In genomic region chr17:78592409-78592808, GRCm38 (mm10) we compare ENCODE assay signal across 9 mouse cellular contexts.
DNase-seq lines count a peak whose midpoint lies in the region; ATAC-seq and TF ChIP-seq lines count a peak whose summit lies in the region.
"Had no signal": no experiment of that assay in that cellular context is flagged by ENCODE, and none has a peak within 500 bp of the region (broad histone marks: within the 10 kb centered on the region; RNA-seq: fewer than 3 reads in every experiment).

No protein-coding gene starts in this region.

- no peak for ATAC-seq in intestine, embryonic 14.5 days (replicated peaks; ENCODE audit: low FRiP score, low TSS enrichment, low read depth)
- no peak for ATAC-seq in intestine, embryonic 16.5 days
- ATAC-seq in megakaryocyte progenitor cell, adult 5-6 weeks (replicated peaks; ENCODE audit: poor library complexity), result peak; percentile 62
- no peak for ATAC-seq in forebrain, embryonic 15.5 days (replicated peaks)
- no peak for ATAC-seq in kidney, embryonic 16.5 days (ENCODE audit: low FRiP score, low TSS enrichment)

- DNase-seq in intestine, embryonic 14.5 days (ENCODE audit: low spot score), result peak; percentile 65
- DNase-seq in 416B (ENCODE audit: low read depth) (peak; percentile 55), ES-CJ7 (ENCODE audit: low read depth, low spot score) (peak; percentile 89)

- no peaks in the 10 kb centered on the region for H3K36me3 ChIP-seq in intestine, embryonic 14.5 days (ENCODE audit: control insufficient read depth, insufficient read depth, low read length)
- no peaks in the 10 kb centered on the region for H3K36me3 ChIP-seq in intestine, embryonic 16.5 days (ENCODE audit: control insufficient read depth, insufficient read depth, low read length)
- H3K36me3 ChIP-seq in forebrain, embryonic 15.5 days, result no peaks in the 10 kb centered on the region
- no peaks in the 10 kb centered on the region for H3K36me3 ChIP-seq in kidney, embryonic 16.5 days (ENCODE audit: insufficient read depth, low read length)

- no peaks in the 10 kb centered on the region for H3K27me3 ChIP-seq in intestine, embryonic 14.5 days (replicated peaks; ENCODE audit: control insufficient read depth, insufficient read depth, low read length)
- no peaks in the 10 kb centered on the region for H3K27me3 ChIP-seq in intestine, embryonic 16.5 days (replicated peaks; ENCODE audit: control insufficient read depth, insufficient read depth, low read length)
- H3K27me3 ChIP-seq in forebrain, embryonic 15.5 days, result no peaks in the 10 kb centered on the region
- H3K27me3 ChIP-seq in kidney, embryonic 16.5 days (ENCODE audit: insufficient read depth, low read length), result no peaks in the 10 kb centered on the region

- H3K4me2 ChIP-seq in intestine, embryonic 14.5 days (ENCODE audit: low read length), result no peak overlapping the region
- H3K4me2 ChIP-seq in intestine, embryonic 16.5 days (ENCODE audit: low read depth, low read length), result no peak overlapping the region
- no peak overlapping the region for H3K4me2 ChIP-seq in forebrain, embryonic 15.5 days (replicated peaks)
- H3K4me2 ChIP-seq in kidney, embryonic 16.5 days (replicated peaks; ENCODE audit: low read depth, low read length), result no peak overlapping the region

- H3K9me3 ChIP-seq in intestine, embryonic 14.5 days (ENCODE audit: control insufficient read depth, low read length), result no peaks in the 10 kb centered on the region
- no peaks in the 10 kb centered on the region for H3K9me3 ChIP-seq in intestine, embryonic 16.5 days (ENCODE audit: control insufficient read depth, low read length)
- no peaks in the 10 kb centered on the region for H3K9me3 ChIP-seq in forebrain, embryonic 15.5 days
- no peaks in the 10 kb centered on the region for H3K9me3 ChIP-seq in kidney, embryonic 16.5 days (ENCODE audit: low read length)

- H3K4me3 ChIP-seq in intestine, embryonic 14.5 days (ENCODE audit: low read depth, low read length), result no peak overlapping the region
- H3K4me3 ChIP-seq in intestine, embryonic 16.5 days (ENCODE audit: low read length), result no peak overlapping the region
- no peak overlapping the region for H3K4me3 ChIP-seq in cortical plate, adult 2 months (ENCODE audit: insufficient read depth, low read length)
- no peak overlapping the region for H3K4me3 ChIP-seq in forebrain, embryonic 15.5 days
- H3K4me3 ChIP-seq in kidney, embryonic 16.5 days (ENCODE audit: low read length), result no peak overlapping the region
- H3K4me3 ChIP-seq: erythroblast, embryonic 14.5 days had no signal

- 0 out of 2 replicates have a peak, but pooled peaks cover 3% of the 10 kb centered on the region for H3K4me1 ChIP-seq in intestine, embryonic 14.5 days (replicated peaks; ENCODE audit: control insufficient read depth, insufficient read depth, low read length)
- H3K4me1 ChIP-seq in intestine, embryonic 16.5 days (ENCODE audit: control insufficient read depth, insufficient read depth, low read length), result peaks cover 4% of the 10 kb centered on the region; the same call in 1 of the 2 replicates
- peaks cover 1% of the 10 kb centered on the region for H3K4me1 ChIP-seq in cortical plate, adult 2 months (ENCODE audit: control insufficient read depth, insufficient read depth, low read length)
- no peaks in the 10 kb centered on the region for H3K4me1 ChIP-seq in forebrain, embryonic 15.5 days
- H3K4me1 ChIP-seq in kidney, embryonic 16.5 days (ENCODE audit: insufficient read depth, low read length), result peaks cover 3% of the 10 kb centered on the region; the same call in 1 of the 2 replicates

- TF ChIP-seq CTCF in cortical plate, adult 2 months (IDR thresholded peaks at IDR 0.05; ENCODE audit: extremely low read depth, insufficient read depth, low read length), result 0 out of 2 replicates have a peak, but pooled peaks have one; percentile 12

- no peak for TF ChIP-seq POLR2A in cortical plate, adult 2 months (IDR thresholded peaks at IDR 0.05; ENCODE audit: extremely low read depth, insufficient read depth, low read length)

- no peak overlapping the region for H3K27ac ChIP-seq in intestine, embryonic 14.5 days (ENCODE audit: low read depth)
- no peak overlapping the region for H3K27ac ChIP-seq in intestine, embryonic 16.5 days (ENCODE audit: low read length)
- H3K27ac ChIP-seq in cortical plate, adult 2 months (ENCODE audit: insufficient read depth, low read length), result no peak overlapping the region
- H3K27ac ChIP-seq in forebrain, embryonic 15.5 days (replicated peaks), result no peak overlapping the region
- H3K27ac ChIP-seq in kidney, embryonic 16.5 days (ENCODE audit: low read length), result no peak overlapping the region

- H3K9ac ChIP-seq in intestine, embryonic 14.5 days (ENCODE audit: low read length), result no peak overlapping the region
- H3K9ac ChIP-seq in intestine, embryonic 16.5 days (ENCODE audit: low read depth, low read length), result no peak overlapping the region
- H3K9ac ChIP-seq in forebrain, embryonic 15.5 days (replicated peaks), result no peak overlapping the region
- H3K9ac ChIP-seq in kidney, embryonic 16.5 days (replicated peaks; ENCODE audit: low read length), result no peak overlapping the region

- WGBS in intestine, embryonic 14.5 days, result 57% methylated on average over 12 of the region's 12 CpGs
- WGBS in intestine, embryonic 16.5 days, result 55% methylated on average over 12 of the region's 12 CpGs
- 55% methylated on average over 12 of the region's 12 CpGs for WGBS in forebrain, embryonic 15.5 days
- WGBS in kidney, embryonic 16.5 days, result 56% methylated on average over 12 of the region's 12 CpGs
